Mouse (Mus musculus): ENCODE data around the gene Crybg3. TPM values are rescaled to one million over a fixed set of nuclear protein-coding genes. Genes with fewer than 3 reads are reported as not detected.

The Crybg3 gene
- polyA plus RNA-seq, 1 experiment from 2014 or later = 20.5 TPM

GRCm38 (mm10) chr16:59532561-59532960 lies 68.2 kb downstream of the Crybg3 start:
- WGBS = 27% methylated on average over 3 of the region's 3 CpGs
- no peak overlapping the region for H3K9ac ChIP-seq (ENCODE audit: low read length)
- no peak overlapping the region for H3K4me2 ChIP-seq (ENCODE audit: low read length)
- H3K27ac ChIP-seq (replicated peaks in 1 of 2; ENCODE audit: control insufficient read depth in 1 of 2, insufficient read depth in 1 of 2, low read depth in 2 of 2, low read length in 2 of 2) = no peak overlapping the region
- ATAC-seq (ENCODE audit: insufficient number of reproducible peaks, insufficient read depth, low FRiP score, low read depth) = no peak
- no peaks in the 10 kb centered on the region for H3K27me3 ChIP-seq (ENCODE audit: control insufficient read depth, insufficient read depth, low read length)
- peaks cover 85% of the 10 kb centered on the region for H3K36me3 ChIP-seq (ENCODE audit: control insufficient read depth, insufficient read depth, low read length)
- H3K4me1 ChIP-seq (ENCODE audit: control insufficient read depth in 2 of 2, insufficient read depth in 2 of 2, low read length in 2 of 2) = no peaks in the 10 kb centered on the region
- H3K9me3 ChIP-seq (ENCODE audit: control insufficient read depth, low read length) = no peaks in the 10 kb centered on the region
- H3K4me3 ChIP-seq (ENCODE audit: control insufficient read depth in 1 of 2, insufficient read depth in 1 of 2, low read depth in 1 of 2, low read length in 2 of 2) = no peak overlapping the region

- H3K4me3 ChIP-seq (ENCODE audit: control insufficient read depth in 1 of 2, insufficient read depth in 1 of 2, low read depth in 1 of 2, low read length in 2 of 2) = no peak overlapping the region
- ATAC-seq (ENCODE audit: insufficient number of reproducible peaks, insufficient read depth, low FRiP score, low read depth) = no peak
- H3K9me3 ChIP-seq (ENCODE audit: control insufficient read depth, low read length) = no peaks in the 10 kb centered on the region
- H3K4me2 ChIP-seq (ENCODE audit: low read length) = no peak overlapping the region
- H3K36me3 ChIP-seq (ENCODE audit: control insufficient read depth, insufficient read depth, low read length) = peaks cover 82% of the 10 kb centered on the region
- H3K27me3 ChIP-seq (ENCODE audit: control insufficient read depth, insufficient read depth, low read length) = no peaks in the 10 kb centered on the region
- WGBS = 77% methylated on average over 5 of the region's 5 CpGs
- H3K4me1 ChIP-seq (ENCODE audit: control insufficient read depth in 2 of 2, insufficient read depth in 2 of 2, low read length in 2 of 2) = no peaks in the 10 kb centered on the region
- no peak overlapping the region for H3K9ac ChIP-seq (ENCODE audit: low read length)
- no peak overlapping the region for H3K27ac ChIP-seq (replicated peaks in 1 of 2; ENCODE audit: control insufficient read depth in 1 of 2, insufficient read depth in 1 of 2, low read depth in 2 of 2, low read length in 2 of 2)
Measured at GRCm38 (mm10) chr16:59531243-59531642, 69.5 kb downstream of the Crybg3 start.

- no peak overlapping the region for H3K4me3 ChIP-seq (ENCODE audit: control insufficient read depth in 1 of 2, insufficient read depth in 1 of 2, low read depth in 1 of 2, low read length in 2 of 2)
- H3K9me3 ChIP-seq (ENCODE audit: control insufficient read depth, low read length) = no peaks in the 10 kb centered on the region
- no peaks in the 10 kb centered on the region for H3K4me1 ChIP-seq (ENCODE audit: control insufficient read depth in 2 of 2, insufficient read depth in 2 of 2, low read length in 2 of 2)
- no peak for ATAC-seq (ENCODE audit: insufficient number of reproducible peaks, insufficient read depth, low FRiP score, low read depth)
- no peaks in the 10 kb centered on the region for H3K27me3 ChIP-seq (ENCODE audit: control insufficient read depth, insufficient read depth, low read length)
- H3K36me3 ChIP-seq (ENCODE audit: control insufficient read depth, insufficient read depth, low read length) = peaks cover 82% of the 10 kb centered on the region
- H3K9ac ChIP-seq (ENCODE audit: low read length) = no peak overlapping the region
- WGBS = 73% methylated on average over 13 of the region's 13 CpGs
- no peak overlapping the region for H3K4me2 ChIP-seq (ENCODE audit: low read length)
- H3K27ac ChIP-seq (replicated peaks in 1 of 2; ENCODE audit: control insufficient read depth in 1 of 2, insufficient read depth in 1 of 2, low read depth in 2 of 2, low read length in 2 of 2) = no peak overlapping the region
Measured at GRCm38 (mm10) chr16:59529570-59529969, 71.2 kb downstream of the Crybg3 start.

- H3K36me3 ChIP-seq (ENCODE audit: control insufficient read depth, insufficient read depth, low read length) = peaks cover 78% of the 10 kb centered on the region
- H3K4me2 ChIP-seq (ENCODE audit: low read length) = no peak overlapping the region
- no peak for ATAC-seq (ENCODE audit: insufficient number of reproducible peaks, insufficient read depth, low FRiP score, low read depth)
- 64% methylated on average over 6 of the region's 6 CpGs for WGBS
- no peaks in the 10 kb centered on the region for H3K9me3 ChIP-seq (ENCODE audit: control insufficient read depth, low read length)
- no peaks in the 10 kb centered on the region for H3K27me3 ChIP-seq (ENCODE audit: control insufficient read depth, insufficient read depth, low read length)
- no peak overlapping the region for H3K9ac ChIP-seq (ENCODE audit: low read length)
- no peak overlapping the region for H3K27ac ChIP-seq (replicated peaks in 1 of 2; ENCODE audit: control insufficient read depth in 1 of 2, insufficient read depth in 1 of 2, low read depth in 2 of 2, low read length in 2 of 2)
- H3K4me1 ChIP-seq (ENCODE audit: control insufficient read depth in 2 of 2, insufficient read depth in 2 of 2, low read length in 2 of 2) = no peaks in the 10 kb centered on the region
- H3K4me3 ChIP-seq (ENCODE audit: control insufficient read depth in 1 of 2, insufficient read depth in 1 of 2, low read depth in 1 of 2, low read length in 2 of 2) = no peak overlapping the region
Measured at GRCm38 (mm10) chr16:59526939-59527338, 73.8 kb downstream of the Crybg3 start.

GRCm38 (mm10) chr16:59521752-59522423 lies 78.9 kb downstream of the Crybg3 start:
- no peaks in the 10 kb centered on the region for H3K9me3 ChIP-seq (ENCODE audit: control insufficient read depth, low read length)

GRCm38 (mm10) chr16:59517447-59518219 lies 83.1 kb downstream of the Crybg3 start:
- Histone ChIP-seq H3K27me3 (ENCODE audit: control insufficient read depth, insufficient read depth, low read length) (no peaks in the 10 kb centered on the region), H3K36me3 (ENCODE audit: control insufficient read depth, insufficient read depth, low read length) (peaks cover 41% of the 10 kb centered on the region), H3K4me3 (ENCODE audit: control insufficient read depth in 1 of 2, insufficient read depth in 1 of 2, low read depth in 1 of 2, low read length in 2 of 2) (peak overlapping the region; percentile 8 to 20; a peak in 2 of 4 replicates), H3K9ac (ENCODE audit: low read length) (peak overlapping the region; percentile 66), H3K4me2 (ENCODE audit: low read length) (peak overlapping the region; percentile 60), H3K9me3 (ENCODE audit: control insufficient read depth, low read length) (no peaks in the 10 kb centered on the region), H3K27ac (replicated peaks in 1 of 2; ENCODE audit: control insufficient read depth in 1 of 2, insufficient read depth in 1 of 2, low read depth in 2 of 2, low read length in 2 of 2) (peak overlapping the region; percentile 99 to 100), H3K4me1 (ENCODE audit: control insufficient read depth in 2 of 2, insufficient read depth in 2 of 2, low read length in 2 of 2) (peaks cover 16 to 42% of the 10 kb centered on the region in 2 experiments; a peak in 3 of 4 replicates)
- WGBS = 19% methylated on average over 15 of the region's 15 CpGs
- ATAC-seq (ENCODE audit: insufficient number of reproducible peaks, insufficient read depth, low FRiP score, low read depth) = peak; percentile 84

More at GRCm38 (mm10) chr16:59521752-59522423, 78.9 kb downstream of the Crybg3 start:
- no peak for ATAC-seq (ENCODE audit: insufficient number of reproducible peaks, insufficient read depth, low FRiP score, low read depth)
- Histone ChIP-seq H3K4me1 (ENCODE audit: control insufficient read depth in 2 of 2, insufficient read depth in 2 of 2, low read length in 2 of 2) (peaks cover 10 to 25% of the 10 kb centered on the region in 2 experiments; a peak in 3 of 4 replicates), H3K4me3 (ENCODE audit: control insufficient read depth in 1 of 2, insufficient read depth in 1 of 2, low read depth in 1 of 2, low read length in 2 of 2) (no peak overlapping the region), H3K27me3 (ENCODE audit: control insufficient read depth, insufficient read depth, low read length) (no peaks in the 10 kb centered on the region), H3K27ac (replicated peaks in 1 of 2; ENCODE audit: control insufficient read depth in 1 of 2, insufficient read depth in 1 of 2, low read depth in 2 of 2, low read length in 2 of 2) (no peak overlapping the region), H3K4me2 (ENCODE audit: low read length) (no peak overlapping the region), H3K9ac (ENCODE audit: low read length) (no peak overlapping the region), H3K36me3 (ENCODE audit: control insufficient read depth, insufficient read depth, low read length) (peaks cover 57% of the 10 kb centered on the region)
- WGBS = 81% methylated on average over 16 of the region's 16 CpGs

- 20% methylated on average over 10 of the region's 10 CpGs for WGBS
- H3K4me2 ChIP-seq (ENCODE audit: low read length) = peak overlapping the region; percentile 60
- peak overlapping the region; percentile 99 to 100 for H3K27ac ChIP-seq (replicated peaks in 1 of 2; ENCODE audit: control insufficient read depth in 1 of 2, insufficient read depth in 1 of 2, low read depth in 2 of 2, low read length in 2 of 2)
- H3K9me3 ChIP-seq (ENCODE audit: control insufficient read depth, low read length) = no peaks in the 10 kb centered on the region
- peak overlapping the region; percentile 66 for H3K9ac ChIP-seq (ENCODE audit: low read length)
- H3K36me3 ChIP-seq (ENCODE audit: control insufficient read depth, insufficient read depth, low read length) = peaks cover 40% of the 10 kb centered on the region
- no peaks in the 10 kb centered on the region for H3K27me3 ChIP-seq (ENCODE audit: control insufficient read depth, insufficient read depth, low read length)
- H3K4me3 ChIP-seq (ENCODE audit: control insufficient read depth in 1 of 2, insufficient read depth in 1 of 2, low read depth in 1 of 2, low read length in 2 of 2) = peak overlapping the region; percentile 20 to 25; a peak in 3 of 4 replicates
- peak; percentile 82 for ATAC-seq (ENCODE audit: insufficient number of reproducible peaks, insufficient read depth, low FRiP score, low read depth)
- peaks cover 16 to 42% of the 10 kb centered on the region in 2 experiments; a peak in 3 of 4 replicates for H3K4me1 ChIP-seq (ENCODE audit: control insufficient read depth in 2 of 2, insufficient read depth in 2 of 2, low read length in 2 of 2)
Measured at GRCm38 (mm10) chr16:59516965-59517364, 83.8 kb downstream of the Crybg3 start.

Data from heart, embryonic 14.5 days (tissue).